Mouse (Mus musculus): ENCODE results near the gene Tyw1. TPM values are rescaled to one million over a fixed set of nuclear protein-coding genes. Genes with fewer than 3 reads are reported as not detected.

Tyw1 gene
- polyA plus RNA-seq, 1 experiment from 2014 or later = 13.8 TPM

- H3K36me3 ChIP-seq (ENCODE audit: control insufficient read depth, insufficient read depth, low read length) = peaks cover 4% of the 10 kb centered on the region; the same call in 1 of the 2 replicates
- no peak overlapping the region for H3K9ac ChIP-seq (ENCODE audit: low read length)
- H3K4me2 ChIP-seq (replicated peaks; ENCODE audit: low read depth) = no peak overlapping the region
- peak; percentile 48; the same call in 1 of the 2 replicates for ATAC-seq (ENCODE audit: low FRiP score, low TSS enrichment)
- H3K27ac ChIP-seq (replicated peaks) = peak overlapping the region; percentile 53; the same call in 1 of the 2 replicates
- H3K27me3 ChIP-seq (ENCODE audit: control insufficient read depth, insufficient read depth, low read length) = no peaks in the 10 kb centered on the region
- peaks cover 3% of the 10 kb centered on the region; the same call in 1 of the 2 replicates for H3K4me1 ChIP-seq (replicated peaks; ENCODE audit: control insufficient read depth, insufficient read depth)
- no peak for TF ChIP-seq CTCF (IDR thresholded peaks at IDR 0.05; ENCODE audit: low read depth)
- no peak for TF ChIP-seq EP300 (optimal IDR thresholded peaks at IDR 0.05)
- WGBS = 67% methylated on average over 5 of the region's 5 CpGs
- no peak for DNase-seq (ENCODE audit: low spot score)
- H3K9me3 ChIP-seq (ENCODE audit: control insufficient read depth, low read length) = no peaks in the 10 kb centered on the region
- no peak overlapping the region for H3K4me3 ChIP-seq (ENCODE audit: low read depth, low read length)
These were observed 37.1 kb upstream of the Tyw1 start for GRCm38 (mm10) chr5:130218336-130218735.

- Histone ChIP-seq H3K4me3 (ENCODE audit: low read depth, low read length) (peak overlapping the region; percentile 100), H3K4me2 (replicated peaks; ENCODE audit: low read depth) (peak overlapping the region; percentile 62), H3K36me3 (ENCODE audit: control insufficient read depth, insufficient read depth, low read length) (no peaks in the 10 kb centered on the region), H3K9me3 (ENCODE audit: control insufficient read depth, low read length) (no peaks in the 10 kb centered on the region), H3K4me1 (replicated peaks; ENCODE audit: control insufficient read depth, insufficient read depth) (peaks cover 4% of the 10 kb centered on the region; the same call in 1 of the 2 replicates), H3K27me3 (ENCODE audit: control insufficient read depth, insufficient read depth, low read length) (no peaks in the 10 kb centered on the region), H3K9ac (ENCODE audit: low read length) (no peak overlapping the region), H3K27ac (replicated peaks) (no peak overlapping the region; the same call in 1 of the 2 replicates)
- TF ChIP-seq EP300 (optimal IDR thresholded peaks at IDR 0.05) (no peak), CTCF (IDR thresholded peaks at IDR 0.05; ENCODE audit: low read depth) (no peak)
- DNase-seq (ENCODE audit: low spot score) = no peak
- 46% methylated on average over 2 of the region's 2 CpGs for WGBS
- no peak for ATAC-seq (ENCODE audit: low FRiP score, low TSS enrichment)
These were observed 34.1 kb upstream of the Tyw1 start for GRCm38 (mm10) chr5:130221316-130221715.

GRCm38 (mm10) chr5:130221760-130222145, 33.7 kb upstream of the Tyw1 start:
- under 1% methylated on average over 10 of the region's 10 CpGs for WGBS
- Histone ChIP-seq H3K9me3 (ENCODE audit: control insufficient read depth, low read length) (no peaks in the 10 kb centered on the region), H3K27me3 (ENCODE audit: control insufficient read depth, insufficient read depth, low read length) (no peaks in the 10 kb centered on the region), H3K4me3 (ENCODE audit: low read depth, low read length) (peak overlapping the region; percentile 100), H3K9ac (ENCODE audit: low read length) (peak overlapping the region; percentile 97), H3K4me1 (replicated peaks; ENCODE audit: control insufficient read depth, insufficient read depth) (peaks cover 4% of the 10 kb centered on the region; the same call in 1 of the 2 replicates), H3K4me2 (replicated peaks; ENCODE audit: low read depth) (peak overlapping the region; percentile 62), H3K36me3 (ENCODE audit: control insufficient read depth, insufficient read depth, low read length) (no peaks in the 10 kb centered on the region), H3K27ac (replicated peaks) (peak overlapping the region; percentile 93)
- DNase-seq (ENCODE audit: low spot score) = no peak
- TF ChIP-seq EP300 (optimal IDR thresholded peaks at IDR 0.05) (no peak), CTCF (IDR thresholded peaks at IDR 0.05; ENCODE audit: low read depth) (no peak)
- ATAC-seq (ENCODE audit: low FRiP score, low TSS enrichment) = peak; percentile 40; the same call in 1 of the 2 replicates

- peak overlapping the region; percentile 100 for H3K4me3 ChIP-seq (ENCODE audit: low read depth, low read length)
- WGBS = under 1% methylated on average over 77 of the region's 88 CpGs
- peak overlapping the region; percentile 97 for H3K9ac ChIP-seq (ENCODE audit: low read length)
- H3K27me3 ChIP-seq (ENCODE audit: control insufficient read depth, insufficient read depth, low read length) = no peaks in the 10 kb centered on the region
- peaks cover 4% of the 10 kb centered on the region; the same call in 1 of the 2 replicates for H3K4me1 ChIP-seq (replicated peaks; ENCODE audit: control insufficient read depth, insufficient read depth)
- peak overlapping the region; percentile 93 for H3K27ac ChIP-seq (replicated peaks)
- DNase-seq (ENCODE audit: low spot score) = peak; percentile 94
- H3K9me3 ChIP-seq (ENCODE audit: control insufficient read depth, low read length) = no peaks in the 10 kb centered on the region
- H3K36me3 ChIP-seq (ENCODE audit: control insufficient read depth, insufficient read depth, low read length) = no peaks in the 10 kb centered on the region
- TF ChIP-seq EP300 (optimal IDR thresholded peaks at IDR 0.05) (no peak), CTCF (IDR thresholded peaks at IDR 0.05; ENCODE audit: low read depth) (peak; percentile 70)
- peak overlapping the region; percentile 62 for H3K4me2 ChIP-seq (replicated peaks; ENCODE audit: low read depth)
- peak; percentile 83 for ATAC-seq (ENCODE audit: low FRiP score, low TSS enrichment)
These were observed 33.0 kb upstream of the Tyw1 start for GRCm38 (mm10) chr5:130222146-130223004.

GRCm38 (mm10) chr5:130226790-130227189, 28.6 kb upstream of the Tyw1 start:
- WGBS = 83% methylated on average over 3 of the region's 3 CpGs
- no peak for TF ChIP-seq EP300 (optimal IDR thresholded peaks at IDR 0.05)
- no peak for TF ChIP-seq CTCF (IDR thresholded peaks at IDR 0.05; ENCODE audit: low read depth)
- no peak overlapping the region for H3K4me3 ChIP-seq (ENCODE audit: low read depth, low read length)

GRCm38 (mm10) chr5:130228120-130228519, 27.3 kb upstream of the Tyw1 start:
- Histone ChIP-seq H3K9me3 (ENCODE audit: control insufficient read depth, low read length) (no peaks in the 10 kb centered on the region), H3K4me2 (replicated peaks; ENCODE audit: low read depth) (no peak overlapping the region), H3K36me3 (ENCODE audit: control insufficient read depth, insufficient read depth, low read length) (peaks cover 13% of the 10 kb centered on the region), H3K4me3 (ENCODE audit: low read depth, low read length) (no peak overlapping the region), H3K27me3 (ENCODE audit: control insufficient read depth, insufficient read depth, low read length) (no peaks in the 10 kb centered on the region), H3K9ac (ENCODE audit: low read length) (no peak overlapping the region), H3K27ac (replicated peaks) (no peak overlapping the region), H3K4me1 (replicated peaks; ENCODE audit: control insufficient read depth, insufficient read depth) (peaks cover 3% of the 10 kb centered on the region; the same call in 1 of the 2 replicates)
- no peak for ATAC-seq (ENCODE audit: low FRiP score, low TSS enrichment)
- TF ChIP-seq EP300 (optimal IDR thresholded peaks at IDR 0.05) = no peak
- no peak for TF ChIP-seq CTCF (IDR thresholded peaks at IDR 0.05; ENCODE audit: low read depth)
- WGBS = 13% methylated on average over 4 of the region's 4 CpGs
- DNase-seq (ENCODE audit: low spot score) = no peak

More at GRCm38 (mm10) chr5:130226790-130227189, 28.6 kb upstream of the Tyw1 start:
- Histone ChIP-seq H3K9me3 (ENCODE audit: control insufficient read depth, low read length) (no peaks in the 10 kb centered on the region), H3K27me3 (ENCODE audit: control insufficient read depth, insufficient read depth, low read length) (no peaks in the 10 kb centered on the region), H3K36me3 (ENCODE audit: control insufficient read depth, insufficient read depth, low read length) (peaks cover 3% of the 10 kb centered on the region), H3K4me1 (replicated peaks; ENCODE audit: control insufficient read depth, insufficient read depth) (peaks cover 4% of the 10 kb centered on the region; the same call in 1 of the 2 replicates), H3K9ac (ENCODE audit: low read length) (no peak overlapping the region), H3K27ac (replicated peaks) (no peak overlapping the region), H3K4me2 (replicated peaks; ENCODE audit: low read depth) (no peak overlapping the region)
- DNase-seq (ENCODE audit: low spot score) = no peak
- no peak for ATAC-seq (ENCODE audit: low FRiP score, low TSS enrichment)

All from stomach, postnatal 0 days (tissue).